Mouse (Mus musculus) midbrain, embryonic 16.5 days (tissue): ENCODE data around the gene Cox8b. TPM values are rescaled to one million over a fixed set of nuclear protein-coding genes. Genes with fewer than 3 reads are reported as not detected.

ENCODE experiments used
- ATAC-seq: fragments of 200-750 bp; cut with Nextera tagmentation; 2 replicates; pipeline ENCODE4 v1.8.0; 2017; ENCODE audit warnings: moderate TSS enrichment
- H3K27ac ChIP-seq: fragments of 300-500 bp; sonication (generic); 2 replicates; pipeline ENCODE4 v1.5.1; 2014; ENCODE audit warnings: mild to moderate bottlenecking, low read length, mixed read lengths
- H3K27me3 ChIP-seq: fragments of 300-500 bp; sonication (generic); 2 replicates; pipeline ENCODE4 v1.6.1; 2014; ENCODE audit warnings: low read depth, low read length, mixed read lengths; ENCODE audit not compliant: control insufficient read depth, insufficient read depth
- H3K36me3 ChIP-seq: fragments of 300-500 bp; sonication (generic); 2 replicates; pipeline ENCODE4 v1.6.1; 2014; ENCODE audit warnings: mild to moderate bottlenecking, low read length, moderate library complexity, mixed read lengths; ENCODE audit not compliant: control insufficient read depth, insufficient read depth
- H3K4me1 ChIP-seq: fragments of 300-500 bp; sonication (generic); 2 replicates; pipeline ENCODE4 v1.6.1; 2014; ENCODE audit warnings: mild to moderate bottlenecking, low read length, mixed read lengths; ENCODE audit not compliant: control insufficient read depth, insufficient read depth
- H3K4me2 ChIP-seq: fragments of 300-500 bp; sonication (generic); 2 replicates; pipeline ENCODE4 v1.6.1; 2014; ENCODE audit warnings: mild to moderate bottlenecking, low read length, mixed read lengths
- H3K4me3 ChIP-seq: fragments of 300-500 bp; sonication (generic); 2 replicates; pipeline ENCODE4 v1.5.1; 2014; ENCODE audit warnings: low read depth, mild to moderate bottlenecking, low read length, moderate library complexity, mixed read lengths
- H3K9ac ChIP-seq: fragments of 300-500 bp; sonication (generic); 2 replicates; pipeline ENCODE4 v1.6.1; 2014; ENCODE audit warnings: low read depth, low read length, mixed read lengths
- H3K9me3 ChIP-seq: fragments of 300-500 bp; sonication (generic); replicated peaks from 2 replicates; pipeline ENCODE4 v1.6.1; 2014; ENCODE audit warnings: mild to moderate bottlenecking, low read length, mixed read lengths; ENCODE audit not compliant: control insufficient read depth, poor library complexity, severe bottlenecking
- WGBS: fragments of 180-500 bp; shearing (Covaris S2); extraction: QIAGEN DNeasy Blood & Tissue Kit; methylation state at CpG from one replicate; pipeline ENCODE4 v1.1.7; 2014; 5-methylcytosine and 5-hydroxymethylcytosine counted together
- polyA plus RNA-seq: library from polyadenylated mRNA; unstranded; fragments of >200 nt; fragmentation: Nextera tagmentation; extraction: Ambion mirVana; gene quantifications from 2 replicates; pipeline ENCODE4 v1.2.1, GENCODE M21; 2015

Gene Cox8b
- polyA plus RNA-seq, 1 experiment from 2014 or later = not detected

- Histone ChIP-seq H3K36me3 (no peaks in the 10 kb centered on the region), H3K9me3 (no peaks in the 10 kb centered on the region), H3K27ac (no peak overlapping the region), H3K4me2 (peak overlapping the region; percentile 48), H3K9ac (peak overlapping the region; percentile 63; the same call in 1 of the 2 replicates), H3K4me1 (no peaks in the 10 kb centered on the region), H3K27me3 (no peaks in the 10 kb centered on the region), H3K4me3 (peak overlapping the region; percentile 35; the same call in 1 of the 2 replicates)
- ATAC-seq = no peak
- WGBS = 67% methylated on average over 9 of the region's 9 CpGs
Measured at GRCm38 (mm10) chr7:140942341-140942740, 42.1 kb upstream of the Cox8b start.

GRCm38 (mm10) chr7:140941222-140942051 lies 41.2 kb upstream of the Cox8b start, which contains the start of gene Pgghg:
Gene Pgghg (plus strand): TSS chr7:140941391.
- no peaks in the 10 kb centered on the region for H3K4me1 ChIP-seq
- peak within 1 kb of the TSS; percentile 63 for H3K9ac ChIP-seq
- ATAC-seq = peak; percentile 88
- H3K27me3 ChIP-seq = no peaks in the 10 kb centered on the region
- 0 out of 2 replicates have a peak within 1 kb of the TSS, but pooled peaks have one; percentile 2 for H3K27ac ChIP-seq
- H3K4me3 ChIP-seq = peak within 1 kb of the TSS; percentile 35
- WGBS = 4% methylated on average over 33 of the region's 33 CpGs
- H3K9me3 ChIP-seq = no peaks in the 10 kb centered on the region
- H3K36me3 ChIP-seq = no peaks in the 10 kb centered on the region
- H3K4me2 ChIP-seq = peak within 1 kb of the TSS; percentile 48

- Histone ChIP-seq H3K4me3 (no peak overlapping the region), H3K27ac (no peak overlapping the region), H3K4me2 (no peak overlapping the region), H3K9ac (no peak overlapping the region), H3K9me3 (no peaks in the 10 kb centered on the region), H3K36me3 (no peaks in the 10 kb centered on the region), H3K27me3 (no peaks in the 10 kb centered on the region), H3K4me1 (no peaks in the 10 kb centered on the region)
- no peak for ATAC-seq
- 9% methylated on average over 7 of the region's 8 CpGs for WGBS
Measured at GRCm38 (mm10) chr7:140939669-140940171, 39.5 kb upstream of the Cox8b start.

- Histone ChIP-seq H3K27me3 (no peaks in the 10 kb centered on the region), H3K4me2 (no peak overlapping the region), H3K27ac (no peak overlapping the region), H3K36me3 (no peaks in the 10 kb centered on the region), H3K4me3 (no peak overlapping the region), H3K4me1 (no peaks in the 10 kb centered on the region), H3K9ac (no peak overlapping the region), H3K9me3 (no peaks in the 10 kb centered on the region)
- 27% methylated on average over 2 of the region's 2 CpGs for WGBS
- no peak for ATAC-seq
Measured at GRCm38 (mm10) chr7:140938896-140939295, 38.6 kb upstream of the Cox8b start.

- Histone ChIP-seq H3K4me1 (no peaks in the 10 kb centered on the region), H3K9ac (no peak overlapping the region), H3K9me3 (no peaks in the 10 kb centered on the region), H3K27me3 (no peaks in the 10 kb centered on the region), H3K4me2 (no peak overlapping the region), H3K4me3 (no peak overlapping the region), H3K27ac (no peak overlapping the region), H3K36me3 (no peaks in the 10 kb centered on the region)
- WGBS = 48% methylated on average over 3 of the region's 3 CpGs
- ATAC-seq = no peak
Measured at GRCm38 (mm10) chr7:140938436-140938835, 38.2 kb upstream of the Cox8b start.

GRCm38 (mm10) chr7:140927181-140927580 lies 26.9 kb upstream of the Cox8b start:
- Histone ChIP-seq H3K27ac (no peak overlapping the region), H3K36me3 (no peaks in the 10 kb centered on the region), H3K4me1 (peaks cover 8% of the 10 kb centered on the region; the same call in 1 of the 2 replicates), H3K4me2 (no peak overlapping the region), H3K27me3 (peaks cover 22% of the 10 kb centered on the region), H3K9ac (no peak overlapping the region), H3K4me3 (no peak overlapping the region), H3K9me3 (no peaks in the 10 kb centered on the region)
- ATAC-seq = no peak
- 92% methylated on average over 6 of the region's 6 CpGs for WGBS

- peak overlapping the region; percentile 94 for H3K4me2 ChIP-seq
- H3K27me3 ChIP-seq = peaks cover 55% of the 10 kb centered on the region
- H3K27ac ChIP-seq = no peak overlapping the region
- H3K9ac ChIP-seq = peak overlapping the region; percentile 69
- no peaks in the 10 kb centered on the region for H3K9me3 ChIP-seq
- peak overlapping the region; percentile 46 for H3K4me3 ChIP-seq
- peaks cover 12% of the 10 kb centered on the region for H3K4me1 ChIP-seq
- H3K36me3 ChIP-seq = no peaks in the 10 kb centered on the region
- 17% methylated on average over 30 of the region's 30 CpGs for WGBS
- ATAC-seq = 0 out of 2 replicates have a peak, but pooled peaks have one; percentile 21
Measured at GRCm38 (mm10) chr7:140923070-140923775, 23.0 kb upstream of the Cox8b start.

- ATAC-seq = peak; percentile 64; the same call in 1 of the 2 replicates
- under 1% methylated on average over 49 of the region's 49 CpGs for WGBS
- H3K4me1 ChIP-seq = peaks cover 12% of the 10 kb centered on the region
- H3K4me2 ChIP-seq = peak overlapping the region; percentile 94
- H3K4me3 ChIP-seq = peak overlapping the region; percentile 46
- H3K27ac ChIP-seq = no peak overlapping the region
- H3K36me3 ChIP-seq = no peaks in the 10 kb centered on the region
- peaks cover 55% of the 10 kb centered on the region for H3K27me3 ChIP-seq
- H3K9me3 ChIP-seq = no peaks in the 10 kb centered on the region
- H3K9ac ChIP-seq = peak overlapping the region; percentile 69
Measured at GRCm38 (mm10) chr7:140922398-140923069, 22.3 kb upstream of the Cox8b start.
